Mouse (Mus musculus) liver, embryonic 13.5 days (tissue): ENCODE data around the gene Ccdc151. TPM values are rescaled to one million over a fixed set of nuclear protein-coding genes. Genes with fewer than 3 reads are reported as not detected.
A peak's percentile ranks its signal among the peaks of the same experiment; 100 is the strongest.

ENCODE experiments used
- ATAC-seq: fragments of 200-750 bp; cut with Nextera tagmentation; 2 replicates; pipeline ENCODE4 v1.8.0; 2017; ENCODE audit warnings: low read depth, mild to moderate bottlenecking, moderate number of reproducible peaks, moderate library complexity
- DNase-seq: peaks from one replicate; pipeline ENCODE4 v3.0.0; 2022
- H3K27ac ChIP-seq: fragments of 300-500 bp; sonication (generic); 2 replicates; pipeline ENCODE4 v1.5.1; 2015; ENCODE audit warnings: moderate library complexity, mild to moderate bottlenecking, inconsistent platforms
- H3K27me3 ChIP-seq: fragments of 300-500 bp; sonication (generic); 2 replicates; pipeline ENCODE4 v1.6.1; 2015; ENCODE audit warnings: mild to moderate bottlenecking, inconsistent platforms
- H3K36me3 ChIP-seq: fragments of 300-500 bp; sonication (generic); 2 replicates; pipeline ENCODE4 v1.6.1; 2015; ENCODE audit warnings: mild to moderate bottlenecking, inconsistent platforms
- H3K4me1 ChIP-seq: fragments of 300-500 bp; sonication (generic); replicated peaks from 2 replicates; pipeline ENCODE4 v1.6.1; 2015; ENCODE audit warnings: inconsistent platforms
- H3K4me2 ChIP-seq: fragments of 300-500 bp; sonication (generic); 2 replicates; pipeline ENCODE4 v1.6.1; 2015; ENCODE audit warnings: inconsistent platforms, mild to moderate bottlenecking, moderate library complexity
- H3K4me3 ChIP-seq: fragments of 300-500 bp; sonication (generic); replicated peaks from 2 replicates; pipeline ENCODE4 v1.5.1; 2015; ENCODE audit warnings: mild to moderate bottlenecking, inconsistent platforms
- H3K9ac ChIP-seq: fragments of 300-500 bp; sonication (generic); 2 replicates; pipeline ENCODE4 v1.6.1; 2015; ENCODE audit warnings: mild to moderate bottlenecking, inconsistent platforms
- H3K9me3 ChIP-seq: fragments of 300-500 bp; sonication (generic); replicated peaks from 2 replicates; pipeline ENCODE4 v1.6.1; 2016; ENCODE audit warnings: inconsistent platforms
- WGBS: fragments of 180-500 bp; shearing (Covaris S2); methylation state at CpG from one replicate; pipeline ENCODE4 v1.1.7; 2015; ENCODE audit not compliant: insufficient replicate concordance; 5-methylcytosine and 5-hydroxymethylcytosine counted together
- polyA plus RNA-seq: library from polyadenylated mRNA; unstranded; fragments of >200 nt; fragmentation: Nextera tagmentation; extraction: Ambion mirVana; gene quantifications from 2 replicates; pipeline ENCODE4 v1.2.1, GENCODE M21; 2015

Gene Ccdc151
- polyA plus RNA-seq, 1 experiment from 2014 or later = not detected

DNA sequence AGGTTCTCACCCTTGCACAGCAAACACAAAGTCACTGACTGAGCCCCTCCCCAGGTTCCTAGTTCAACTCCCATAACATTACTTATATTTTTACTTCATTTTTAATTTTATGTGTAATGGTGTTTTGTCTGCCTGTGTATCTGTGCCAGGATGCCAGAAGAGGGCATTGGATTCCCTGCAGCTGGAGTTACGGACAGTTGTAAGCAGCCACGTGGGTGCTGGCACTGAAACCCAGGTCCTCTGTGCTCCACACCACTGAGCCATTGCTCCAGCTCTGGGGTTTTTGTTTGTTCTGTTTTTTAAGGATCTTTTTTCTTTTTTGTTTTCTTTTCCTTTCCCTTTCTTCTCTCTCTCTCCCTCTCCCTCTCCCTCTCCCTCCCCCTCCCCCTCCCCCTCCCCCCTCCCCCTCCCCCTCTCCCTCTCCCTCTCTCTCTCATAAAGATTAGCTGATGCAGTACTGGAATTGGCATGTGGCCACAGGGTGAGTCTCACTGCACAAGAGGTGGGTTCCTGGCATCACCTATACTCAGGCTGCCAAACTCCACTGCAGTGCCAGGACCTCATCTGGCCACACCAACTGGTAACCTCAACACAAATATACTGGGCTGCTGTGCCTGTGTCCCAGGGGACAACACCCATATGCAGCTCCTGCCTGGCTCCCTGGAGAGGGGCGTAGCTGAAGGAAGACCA is 6.1 kb downstream of the Ccdc151 start:
- 0 out of 2 replicates have a peak, but pooled peaks cover 3% of the 10 kb centered on the region for H3K4me1 ChIP-seq
- WGBS = 59% methylated on average over 3 of the region's 3 CpGs
- H3K9ac ChIP-seq = no peak overlapping the region
- peaks cover 76% of the 10 kb centered on the region for H3K27me3 ChIP-seq
- H3K9me3 ChIP-seq = no peaks in the 10 kb centered on the region
- no peak for ATAC-seq
- H3K36me3 ChIP-seq = no peaks in the 10 kb centered on the region
- no peak overlapping the region for H3K4me2 ChIP-seq
- H3K4me3 ChIP-seq = no peak overlapping the region
- H3K27ac ChIP-seq = no peak overlapping the region
- no peak for DNase-seq

DNA sequence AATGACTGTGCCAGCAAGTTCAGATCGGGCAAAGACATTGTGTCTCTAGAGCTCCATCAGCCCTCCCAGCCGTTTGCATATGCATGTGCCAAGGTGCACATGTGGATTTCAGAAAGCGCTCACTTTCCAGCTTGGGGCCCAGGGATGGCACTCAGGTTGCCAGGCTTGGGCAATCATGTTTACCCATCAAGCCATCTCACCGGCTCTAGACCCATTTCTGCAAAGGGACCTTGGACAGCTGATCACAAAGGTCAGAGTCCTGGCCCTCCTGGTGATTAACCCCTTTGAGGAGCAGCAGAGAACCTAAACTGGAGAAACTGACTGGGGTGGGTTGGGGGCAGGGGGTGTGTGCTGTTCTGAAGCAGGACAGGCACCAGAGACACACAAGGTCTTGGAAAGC is 10.2 kb downstream of the Ccdc151 start:
- Histone ChIP-seq H3K4me2 (no peak overlapping the region), H3K27me3 (peaks cover 90% of the 10 kb centered on the region), H3K36me3 (no peaks in the 10 kb centered on the region), H3K4me1 (peaks cover 19% of the 10 kb centered on the region), H3K9ac (no peak overlapping the region), H3K4me3 (no peak overlapping the region), H3K9me3 (no peaks in the 10 kb centered on the region), H3K27ac (no peak overlapping the region)
- no peak for ATAC-seq
- WGBS = 59% methylated on average over 4 of the region's 4 CpGs
- DNase-seq = no peak

DNA sequence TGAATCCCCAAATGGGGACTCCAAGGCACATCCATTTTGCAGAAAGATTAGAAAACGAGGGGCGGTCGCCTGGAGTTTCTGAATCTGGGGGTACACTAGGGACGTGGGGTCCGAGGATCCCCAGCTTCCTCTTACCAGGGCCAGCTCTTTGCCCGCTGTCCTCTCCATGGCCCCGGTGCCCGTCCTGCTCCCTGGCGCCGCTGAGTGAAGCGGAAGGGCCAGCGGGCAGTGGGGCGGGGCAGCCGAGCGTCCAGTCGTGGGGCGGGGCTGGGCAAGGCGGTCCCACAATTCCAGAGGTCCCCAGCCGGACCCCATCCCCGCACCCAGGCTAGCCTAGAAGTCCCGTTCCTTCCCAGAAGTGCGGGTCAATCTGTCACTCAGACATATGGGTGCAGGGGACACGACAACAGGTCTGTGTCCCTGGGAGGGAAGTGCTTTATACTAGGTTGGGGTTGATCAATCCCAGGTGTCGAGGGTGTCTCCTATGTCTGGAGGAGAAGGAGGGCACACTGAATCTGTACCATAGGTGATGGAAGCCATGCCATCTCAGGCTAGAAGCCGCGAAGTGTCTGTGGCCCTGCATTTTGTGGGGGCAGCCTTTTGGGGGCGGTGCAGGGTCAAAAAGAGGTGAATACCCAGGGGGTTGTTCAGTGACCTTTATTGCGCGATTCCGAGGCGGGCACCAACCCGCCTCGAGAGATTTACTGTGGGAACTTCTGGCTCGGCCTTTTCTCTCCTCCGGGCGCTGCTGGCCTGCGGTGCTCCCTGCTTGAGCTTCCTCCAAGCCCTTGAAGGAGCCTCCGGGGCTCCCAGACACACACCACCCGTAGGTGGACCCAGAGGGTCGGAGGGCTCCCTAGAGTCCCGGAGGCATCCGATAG is 13.0 kb downstream of the Ccdc151 start, which contains the start of gene Rgl3:
TSS of gene Rgl3 (minus strand) at position 217 of the 881 bp plus-strand sequence.
- Histone ChIP-seq H3K4me2 (peak within 1 kb of the TSS; percentile 55), H3K9ac (no peak within 1 kb of the TSS), H3K27me3 (peaks cover 99% of the 10 kb centered on the region), H3K36me3 (no peaks in the 10 kb centered on the region), H3K4me3 (peak within 1 kb of the TSS; percentile 41), H3K4me1 (peaks cover 19% of the 10 kb centered on the region), H3K9me3 (no peaks in the 10 kb centered on the region), H3K27ac (no peak within 1 kb of the TSS)
- ATAC-seq (no peak), DNase-seq (no peak)
- WGBS = 2% methylated on average over 42 of the region's 42 CpGs

DNA sequence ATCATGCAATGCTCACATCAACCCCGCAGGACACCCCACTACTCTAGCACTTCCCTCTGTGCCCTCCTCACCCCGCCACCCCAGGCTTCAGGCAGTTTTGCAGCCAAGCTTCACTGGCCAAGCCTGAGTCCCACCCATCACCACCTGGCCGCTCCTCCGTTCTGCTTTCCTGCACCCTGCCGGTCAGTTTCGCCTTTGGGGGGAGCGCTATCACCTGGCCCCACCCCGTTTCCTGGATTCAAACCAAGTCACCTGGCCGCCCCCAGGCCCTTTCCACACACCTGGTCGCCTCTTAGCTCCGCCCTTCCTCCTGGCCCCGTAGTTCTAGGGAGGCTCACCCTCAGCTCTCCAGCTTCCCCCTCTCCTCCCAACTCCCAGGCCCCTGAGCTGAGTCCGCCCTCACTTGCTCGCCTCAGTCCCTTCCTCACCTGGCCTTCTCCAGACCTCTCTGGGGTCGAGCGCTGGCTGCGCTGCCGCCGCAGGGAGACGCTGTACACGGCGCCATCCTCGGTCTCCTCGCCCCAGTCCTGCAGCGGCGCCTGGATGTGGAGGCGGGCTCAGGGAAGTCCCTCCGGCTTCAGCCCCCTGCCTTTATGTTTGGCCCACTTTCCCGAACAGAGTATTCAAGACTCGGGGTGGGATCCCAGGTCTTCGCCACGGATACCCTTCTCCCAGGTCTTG is 13.9 kb downstream of the Ccdc151 start:
- ATAC-seq = no peak

DNA sequence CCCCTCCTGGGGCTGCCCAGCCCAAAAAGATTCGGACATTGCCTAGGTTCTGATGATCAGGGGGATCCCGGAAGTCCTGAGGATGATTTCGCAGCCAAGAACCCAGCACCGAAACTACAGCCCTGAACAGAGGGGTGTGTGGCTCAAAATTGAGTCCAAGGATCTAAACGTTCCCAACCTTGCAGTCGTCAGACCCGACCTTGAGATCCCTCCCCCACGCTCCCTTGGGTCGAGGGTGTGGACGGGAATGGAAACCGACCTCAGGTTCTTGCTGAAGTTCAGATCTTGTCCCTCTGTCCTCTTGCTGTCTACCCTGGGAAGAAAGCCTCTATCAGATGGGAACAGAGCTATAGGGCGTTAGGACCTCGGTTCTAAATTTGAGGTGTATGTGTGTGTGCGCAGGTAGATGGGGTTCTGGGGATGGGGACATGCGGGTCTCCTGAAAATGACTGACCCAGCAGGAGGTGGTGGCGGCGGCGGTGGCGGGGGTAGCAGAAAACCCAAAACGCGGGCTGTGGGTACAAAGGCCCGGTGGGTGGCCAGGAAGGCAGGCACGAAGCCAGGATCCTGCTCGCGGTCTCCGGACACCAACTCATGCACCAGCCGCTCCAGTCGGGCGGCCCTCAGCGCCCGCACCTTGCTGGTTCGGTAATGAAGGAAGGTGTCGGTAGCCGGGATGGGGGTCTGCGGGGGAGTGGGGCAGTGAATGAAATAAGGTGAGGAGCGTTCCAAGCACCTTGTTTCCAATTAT is 14.7 kb downstream of the Ccdc151 start:
- 8% methylated on average over 36 of the region's 36 CpGs for WGBS
- H3K36me3 ChIP-seq = no peaks in the 10 kb centered on the region
- H3K4me1 ChIP-seq = peaks cover 19% of the 10 kb centered on the region
- no peak overlapping the region for H3K9ac ChIP-seq
- no peak overlapping the region for H3K4me3 ChIP-seq
- H3K27me3 ChIP-seq = peaks cover 99% of the 10 kb centered on the region
- no peak overlapping the region for H3K27ac ChIP-seq
- no peak for ATAC-seq
- no peak for DNase-seq
- H3K4me2 ChIP-seq = no peak overlapping the region
- no peaks in the 10 kb centered on the region for H3K9me3 ChIP-seq

More for the DNA sequence above, 13.9 kb downstream of the Ccdc151 start:
- Histone ChIP-seq H3K9ac (no peak overlapping the region), H3K4me3 (peak overlapping the region; percentile 41), H3K27me3 (peaks cover 99% of the 10 kb centered on the region), H3K4me2 (peak overlapping the region; percentile 55), H3K9me3 (no peaks in the 10 kb centered on the region), H3K4me1 (peaks cover 19% of the 10 kb centered on the region), H3K36me3 (no peaks in the 10 kb centered on the region), H3K27ac (no peak overlapping the region)
- WGBS = 2% methylated on average over 32 of the region's 32 CpGs
- DNase-seq = no peak

DNA sequence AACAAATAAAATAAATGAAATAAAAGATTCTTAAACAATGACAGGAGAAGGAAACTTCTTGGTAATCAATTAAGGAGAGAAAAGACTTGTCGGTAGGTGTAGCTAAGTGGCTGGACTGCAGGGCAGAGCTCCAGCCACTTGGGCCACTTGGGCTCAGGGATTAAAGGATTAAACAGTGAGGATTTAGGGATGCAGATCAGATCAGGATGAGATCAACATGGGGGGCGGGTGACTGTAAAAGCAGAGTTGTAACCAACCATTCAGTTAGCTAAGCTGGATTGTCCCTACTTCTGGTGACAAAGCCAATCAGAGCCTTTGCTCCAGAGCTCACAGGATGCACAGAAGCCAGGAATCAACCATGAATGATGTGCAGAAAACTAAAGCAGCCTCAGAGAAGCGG is 18.5 kb downstream of the Ccdc151 start:
- Histone ChIP-seq H3K27ac (no peak overlapping the region), H3K36me3 (no peaks in the 10 kb centered on the region), H3K4me2 (no peak overlapping the region), H3K9me3 (no peaks in the 10 kb centered on the region), H3K9ac (no peak overlapping the region), H3K27me3 (peaks cover 97% of the 10 kb centered on the region), H3K4me1 (peaks cover 6% of the 10 kb centered on the region), H3K4me3 (no peak overlapping the region)
- ATAC-seq (no peak), DNase-seq (no peak)
- WGBS = 31% methylated on average over 3 of the region's 3 CpGs

DNA sequence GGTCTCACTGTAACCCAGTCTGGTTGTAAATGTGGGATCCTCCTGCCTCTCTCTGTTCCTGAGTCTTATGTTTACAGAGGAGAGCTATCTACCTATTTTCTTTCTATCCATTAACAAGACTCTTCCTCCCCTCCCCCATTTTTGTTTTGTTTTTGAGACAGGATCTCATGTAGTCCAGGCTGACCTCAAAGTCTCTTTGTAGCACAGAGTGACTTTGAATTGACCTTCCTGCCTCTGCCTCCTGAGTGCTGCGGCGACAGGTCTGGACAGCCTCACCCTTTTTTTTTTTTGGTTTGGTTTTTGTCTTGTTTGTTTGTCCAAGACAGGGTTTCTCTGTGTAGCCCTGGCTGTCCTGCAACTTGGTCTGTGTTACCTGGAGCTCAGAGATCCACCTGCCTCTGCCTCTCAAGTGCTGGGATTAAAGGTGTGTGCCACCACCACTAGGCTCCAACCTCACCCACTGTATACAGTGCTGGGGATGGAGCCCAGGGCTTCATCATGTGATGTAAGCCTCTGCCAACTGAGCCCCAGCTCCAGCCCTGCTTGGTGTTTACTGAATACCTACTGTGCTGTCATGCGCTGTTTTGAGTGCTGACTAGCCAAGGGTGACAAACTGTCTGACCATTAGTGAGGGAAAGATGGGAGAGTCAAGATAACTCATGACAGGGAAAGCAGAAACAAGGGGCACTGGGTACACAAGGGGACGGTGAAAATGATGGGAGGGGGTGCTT is 23.9 kb downstream of the Ccdc151 start:
- Histone ChIP-seq H3K9ac (no peak overlapping the region), H3K36me3 (no peaks in the 10 kb centered on the region), H3K4me1 (no peaks in the 10 kb centered on the region), H3K27ac (no peak overlapping the region), H3K4me2 (no peak overlapping the region), H3K9me3 (no peaks in the 10 kb centered on the region), H3K27me3 (peaks cover 59% of the 10 kb centered on the region), H3K4me3 (no peak overlapping the region)
- ATAC-seq (no peak), DNase-seq (no peak)
- 79% methylated on average over 4 of the region's 4 CpGs for WGBS

DNA sequence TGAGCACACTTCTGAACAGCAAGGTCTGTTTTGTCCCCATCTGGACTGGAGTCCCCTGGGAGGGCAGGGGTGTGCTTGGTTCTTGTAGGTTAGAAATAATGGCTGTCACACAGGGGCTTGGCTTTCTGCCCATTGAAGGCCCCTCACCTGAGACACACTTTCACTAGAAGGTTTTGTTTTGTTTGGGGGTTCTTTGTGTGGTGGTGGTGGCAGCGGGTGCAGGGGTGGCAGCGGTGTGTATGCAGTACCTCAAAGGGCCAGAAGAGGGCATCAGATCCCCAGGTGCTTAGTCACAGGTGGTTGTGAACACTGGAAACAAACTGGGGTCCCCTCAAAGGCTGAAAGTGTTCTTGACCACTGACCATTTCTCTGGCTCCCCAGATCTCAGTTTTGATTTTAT is 24.5 kb downstream of the Ccdc151 start:
- Histone ChIP-seq H3K4me3 (no peak overlapping the region), H3K4me1 (no peaks in the 10 kb centered on the region), H3K9me3 (no peaks in the 10 kb centered on the region), H3K4me2 (no peak overlapping the region), H3K27me3 (peaks cover 53% of the 10 kb centered on the region), H3K9ac (no peak overlapping the region), H3K36me3 (no peaks in the 10 kb centered on the region), H3K27ac (no peak overlapping the region)
- peak; percentile 48 for DNase-seq
- peak; percentile 54; the same call in 1 of the 2 replicates for ATAC-seq
- 7% methylated on average over 2 of the region's 2 CpGs for WGBS

DNA sequence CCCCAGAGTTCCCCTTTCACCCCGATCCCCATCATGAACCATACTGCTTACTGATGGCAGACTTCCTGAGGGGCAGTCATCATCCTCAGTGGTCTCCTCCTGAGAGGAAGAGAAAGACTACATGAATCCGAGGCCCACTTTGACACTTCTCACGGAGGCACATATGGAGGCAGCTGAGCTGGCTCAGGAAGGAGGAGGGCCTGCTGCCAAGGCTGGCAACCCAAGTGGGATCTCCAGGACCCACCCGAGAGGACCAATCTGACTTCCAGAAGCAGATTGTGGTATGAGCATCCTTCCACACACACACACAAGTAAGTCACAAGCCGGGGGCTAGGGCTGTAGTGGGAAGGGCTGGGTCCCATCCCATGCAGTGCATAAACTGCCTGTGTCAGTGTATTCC is 25.1 kb downstream of the Ccdc151 start:
- H3K9ac ChIP-seq = no peak overlapping the region
- no peaks in the 10 kb centered on the region for H3K9me3 ChIP-seq
- 61% methylated on average over 5 of the region's 5 CpGs for WGBS
- no peak overlapping the region for H3K4me3 ChIP-seq
- H3K27me3 ChIP-seq = peaks cover 52% of the 10 kb centered on the region
- no peak overlapping the region for H3K4me2 ChIP-seq
- ATAC-seq = no peak; the same call in 1 of the 2 replicates
- H3K27ac ChIP-seq = no peak overlapping the region
- no peaks in the 10 kb centered on the region for H3K4me1 ChIP-seq
- no peak for DNase-seq
- no peaks in the 10 kb centered on the region for H3K36me3 ChIP-seq

DNA sequence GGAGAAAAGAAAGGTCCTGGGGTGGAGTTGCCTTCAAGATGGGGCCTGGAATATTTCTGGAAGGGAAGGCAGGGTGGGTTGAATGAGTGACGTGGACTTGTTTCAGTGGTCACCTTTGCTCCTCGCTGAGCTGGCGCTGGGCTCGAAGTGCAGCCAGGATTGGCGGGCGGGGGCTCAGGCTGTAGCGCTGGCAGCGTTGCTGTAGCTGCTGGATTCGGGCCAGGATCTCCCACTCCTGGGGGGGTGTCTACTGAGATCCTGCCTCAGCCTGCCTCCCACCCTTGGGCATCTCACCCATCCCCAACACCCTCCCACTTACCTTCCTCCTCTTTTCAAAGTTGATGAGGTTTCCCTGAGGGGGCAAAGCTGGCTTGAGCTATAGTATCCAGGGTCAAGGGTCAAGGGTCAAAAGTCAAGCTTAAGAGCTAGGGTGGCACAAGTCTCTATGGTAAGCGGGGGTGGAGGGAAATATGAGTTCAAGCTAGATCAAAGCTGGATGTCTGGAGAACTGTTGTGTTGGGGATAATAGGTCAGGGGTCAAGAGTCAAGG is 25.7 kb downstream of the Ccdc151 start:
- ATAC-seq = no peak
- peaks cover 48% of the 10 kb centered on the region for H3K27me3 ChIP-seq
- no peak overlapping the region for H3K4me2 ChIP-seq
- DNase-seq = no peak
- no peak overlapping the region for H3K4me3 ChIP-seq
- no peaks in the 10 kb centered on the region for H3K9me3 ChIP-seq
- no peaks in the 10 kb centered on the region for H3K36me3 ChIP-seq
- no peaks in the 10 kb centered on the region for H3K4me1 ChIP-seq
- 75% methylated on average over 10 of the region's 10 CpGs for WGBS
- H3K9ac ChIP-seq = no peak overlapping the region
- H3K27ac ChIP-seq = no peak overlapping the region
